Mouse (Mus musculus): ENCODE results near the gene Eras. TPM values are rescaled to one million over a fixed set of nuclear protein-coding genes. Genes with fewer than 3 reads are reported as not detected.

Gene Eras
- not detected in 2 replicates for polyA plus RNA-seq (2012; rRNA removed; ENCODE audit: low replicate concordance)

DNA sequence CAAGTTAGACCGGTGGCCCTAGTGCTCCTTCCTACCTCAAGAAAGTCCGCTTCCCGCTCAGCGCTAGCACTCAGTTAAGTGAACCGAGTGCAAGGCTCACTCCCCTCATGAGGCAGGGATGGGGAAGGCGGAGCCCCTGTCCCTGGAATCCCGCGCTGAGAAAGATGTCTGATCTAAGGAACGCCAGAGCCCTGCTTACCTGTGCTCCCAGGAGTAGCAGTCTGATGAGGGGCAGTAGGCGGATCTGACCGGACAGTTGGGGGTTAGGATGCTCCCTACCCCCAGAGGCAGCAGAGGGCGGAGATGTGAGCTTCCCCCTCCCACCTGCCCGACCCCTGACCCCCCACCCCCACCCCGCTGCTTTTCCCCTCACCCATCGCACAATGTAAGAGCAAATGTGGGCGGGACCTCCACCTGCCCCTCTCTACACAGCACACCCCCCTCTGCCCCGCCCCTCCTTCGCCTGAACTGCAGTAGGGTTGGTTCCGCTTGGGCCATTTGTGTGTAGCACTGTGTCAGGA, at the start of gene Eras:
Gene Eras (minus strand): TSS at position 338 of the 521 bp plus-strand sequence.

DNA sequence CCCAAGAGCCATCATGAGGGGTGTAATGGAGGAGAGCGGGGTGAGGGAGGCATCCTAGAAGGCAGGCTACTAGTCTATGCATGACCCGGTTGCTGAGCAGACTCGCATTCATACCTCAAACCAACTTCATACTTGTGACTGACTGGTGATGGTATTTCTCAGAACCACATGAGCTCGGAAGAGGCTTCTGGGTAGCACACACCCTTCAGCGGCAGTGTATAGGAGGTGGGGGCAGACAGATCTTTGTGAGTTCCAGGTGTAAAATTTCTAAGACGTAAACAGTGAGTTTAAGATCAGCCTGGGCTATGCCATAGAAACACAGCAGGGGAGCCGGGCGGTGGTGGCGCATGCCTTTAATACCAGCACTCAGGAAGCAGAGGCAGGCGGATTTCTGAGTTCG, 49.5 kb upstream of the Eras start, which contains the start of gene Gata1:
Gene Gata1 (minus strand): TSS at position 180 of the 400 bp plus-strand sequence.

DNA sequence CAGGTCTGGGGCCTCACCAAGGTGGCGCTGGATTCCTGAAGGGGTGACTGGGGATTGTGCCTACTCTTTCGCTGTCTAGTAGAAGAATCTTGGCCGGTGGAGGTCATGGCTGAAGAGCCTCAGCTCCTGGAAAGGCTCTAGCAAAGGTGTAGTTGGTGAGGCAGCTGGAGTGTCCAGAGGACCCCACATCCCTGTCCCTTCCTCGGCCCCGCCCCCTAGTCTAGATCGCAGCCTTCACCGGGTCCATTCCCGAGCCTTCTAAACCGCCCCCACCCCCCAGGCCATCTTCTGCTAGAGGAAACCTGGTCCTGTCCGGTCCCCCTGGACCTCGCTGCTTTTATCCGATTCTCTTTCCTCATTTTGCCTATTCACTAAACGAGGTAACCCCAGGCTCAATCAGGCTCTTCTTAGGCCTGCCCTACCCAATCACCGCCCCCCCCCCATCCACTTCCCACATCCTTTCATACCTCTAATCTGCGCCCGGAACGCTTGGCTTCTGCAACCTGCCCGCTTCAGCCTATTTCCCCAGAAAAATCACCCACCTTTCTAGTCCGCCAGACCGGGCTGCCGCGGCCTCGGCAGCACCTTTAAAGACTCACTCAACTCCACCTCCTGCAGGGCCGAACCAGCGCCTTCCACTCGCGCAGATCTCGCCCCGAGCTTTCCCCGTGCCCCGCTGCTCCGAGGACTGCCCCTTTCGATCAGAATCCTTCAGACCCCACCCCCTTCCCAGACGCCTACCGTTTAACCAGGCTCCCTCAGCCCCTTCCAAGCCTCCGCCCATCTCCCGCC, 18.9 kb upstream of the Eras start, which contains the start of gene Hdac6:
Gene Hdac6 (minus strand): TSS at position 782 of the 792 bp plus-strand sequence.

DNA sequence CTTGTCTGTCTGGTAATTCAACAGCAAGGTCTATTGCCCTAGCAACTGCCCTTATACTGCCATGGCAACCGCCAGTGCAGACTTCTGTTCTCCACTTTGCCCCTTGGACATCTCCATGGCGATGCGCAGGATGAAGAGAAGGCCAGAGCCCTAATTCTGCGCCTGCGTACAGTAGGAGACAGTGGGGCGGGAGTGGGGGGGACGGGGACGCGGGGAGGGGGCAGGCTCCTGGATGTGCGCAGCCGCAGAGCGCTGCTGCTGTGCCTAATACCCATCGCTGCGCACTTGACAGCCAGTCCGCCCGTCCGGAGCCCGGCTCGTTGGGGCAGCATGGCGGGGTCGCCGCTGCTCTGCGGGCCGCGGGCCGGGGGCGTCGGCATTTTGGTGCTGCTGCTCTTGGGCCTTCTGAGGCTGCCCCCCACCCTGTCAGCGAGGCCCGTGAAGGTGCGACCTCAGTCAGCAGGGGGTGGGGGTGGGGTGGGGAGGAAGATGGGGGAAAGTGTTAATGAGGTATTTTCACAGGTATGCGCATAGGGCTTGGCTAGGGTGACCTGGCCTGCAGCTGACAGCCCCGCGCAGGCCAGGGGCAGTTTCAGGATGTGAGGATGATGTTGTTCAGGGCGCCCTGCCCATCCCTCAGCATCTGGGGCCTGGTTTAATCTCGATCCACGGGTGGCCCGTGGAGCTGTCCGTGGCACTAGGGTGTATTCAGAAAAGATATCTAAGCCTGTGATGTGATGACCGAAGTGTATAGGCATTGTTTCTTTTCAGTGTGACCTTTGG, 8.6 kb downstream of the Eras start, which contains the start of gene Pcsk1n:
Gene Pcsk1n (plus strand): TSS at position 222 of the 783 bp plus-strand sequence.

DNA sequence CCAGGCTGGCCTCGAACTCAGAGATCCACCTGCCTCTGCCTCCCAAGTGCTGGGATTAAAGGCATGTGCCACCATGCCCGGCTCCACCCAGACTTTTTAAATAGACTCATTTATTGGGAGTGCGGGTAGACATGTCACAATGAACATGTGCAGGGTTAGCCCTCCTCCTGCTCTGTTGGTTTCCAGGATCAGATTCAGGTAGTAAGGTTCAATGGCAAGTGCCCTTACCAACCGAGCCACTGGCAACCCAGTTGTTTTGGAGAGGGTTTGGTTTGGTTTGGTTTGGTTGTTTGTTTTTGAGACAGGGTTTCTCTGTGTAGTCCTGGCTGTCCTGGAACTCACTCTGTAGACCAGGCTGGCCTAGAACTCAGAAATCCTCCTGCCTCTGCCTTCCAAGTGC, 19.2 kb downstream of the Eras start, which contains the start of gene Gm10490:
Gene Gm10490 (plus strand): TSS at position 301 of the 400 bp plus-strand sequence.

DNA sequence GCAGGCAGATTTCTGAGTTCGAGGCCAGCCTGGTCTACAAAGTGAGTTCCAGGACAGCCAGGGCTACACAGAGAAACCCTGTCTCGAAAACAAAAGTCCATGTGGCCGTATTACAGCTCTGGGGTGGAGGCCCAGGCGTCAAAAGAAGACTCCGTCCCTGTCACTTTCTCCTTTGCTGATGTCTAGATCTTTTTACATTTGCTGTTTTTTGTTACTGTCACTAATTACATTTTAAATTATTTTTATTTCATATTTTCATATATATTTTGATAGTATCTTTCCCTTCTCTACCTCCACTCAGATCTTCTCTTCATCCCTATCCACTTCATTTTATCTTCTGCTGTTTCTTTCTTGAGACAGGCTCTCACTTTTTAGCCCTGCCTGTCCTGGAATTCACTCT, 20.7 kb downstream of the Eras start, which contains the start of gene Gm10491:
Gene Gm10491 (minus strand): TSS at position 101 of the 400 bp plus-strand sequence.

DNA sequence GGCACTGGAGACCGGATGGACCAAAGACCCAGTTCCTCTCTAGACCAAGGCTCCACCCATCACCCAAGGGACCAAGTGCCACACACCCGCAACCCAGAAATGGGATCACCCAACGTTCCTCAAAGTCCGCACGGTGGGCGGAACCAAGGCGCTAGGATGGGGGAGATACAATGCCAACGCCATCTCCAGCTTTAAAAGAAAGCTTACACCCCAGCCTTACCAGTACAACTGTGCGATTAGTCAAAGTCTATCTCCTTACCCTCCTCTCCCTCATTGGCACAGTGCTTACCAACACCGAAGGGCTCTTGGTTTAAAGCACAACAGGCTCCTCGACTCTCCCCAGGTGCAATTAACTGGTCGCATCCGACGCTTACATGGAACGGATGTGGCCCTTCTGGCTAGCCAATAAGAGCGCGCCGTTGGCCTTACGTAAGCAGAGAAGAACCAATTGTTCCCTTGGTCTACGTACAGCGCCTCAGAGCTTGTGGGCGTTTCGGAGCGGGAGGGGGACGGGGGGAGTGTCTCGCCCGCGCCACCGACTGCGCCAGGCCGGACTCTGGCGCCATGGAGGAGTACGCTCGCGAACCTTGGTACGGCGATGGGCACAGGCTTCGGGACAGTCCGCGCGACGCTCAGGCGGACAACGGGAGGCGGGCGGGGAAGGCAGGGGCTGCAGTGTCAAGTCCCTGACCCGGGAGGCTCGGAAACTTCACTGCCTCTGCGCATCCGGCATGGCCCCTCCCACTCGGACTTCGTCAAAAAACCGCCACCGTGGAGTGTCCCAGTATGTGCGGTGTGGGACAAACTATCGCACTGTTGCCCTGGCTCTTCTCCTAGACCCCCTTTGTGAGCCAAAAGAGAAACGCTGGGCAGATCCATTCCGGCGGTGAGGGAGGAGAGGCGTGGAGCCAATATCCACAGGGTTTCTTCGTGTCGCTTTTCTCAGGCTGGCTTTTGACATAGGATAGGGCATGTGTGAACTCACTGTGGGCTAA, 29.2 kb downstream of the Eras start, which contains the start of the genes Pqbp1 and Timm17b:
Gene Pqbp1 (minus strand): TSS at position 390 of the 995 bp plus-strand sequence.
Gene Timm17b (plus strand): TSS at position 478 of the 995 bp plus-strand sequence.

DNA sequence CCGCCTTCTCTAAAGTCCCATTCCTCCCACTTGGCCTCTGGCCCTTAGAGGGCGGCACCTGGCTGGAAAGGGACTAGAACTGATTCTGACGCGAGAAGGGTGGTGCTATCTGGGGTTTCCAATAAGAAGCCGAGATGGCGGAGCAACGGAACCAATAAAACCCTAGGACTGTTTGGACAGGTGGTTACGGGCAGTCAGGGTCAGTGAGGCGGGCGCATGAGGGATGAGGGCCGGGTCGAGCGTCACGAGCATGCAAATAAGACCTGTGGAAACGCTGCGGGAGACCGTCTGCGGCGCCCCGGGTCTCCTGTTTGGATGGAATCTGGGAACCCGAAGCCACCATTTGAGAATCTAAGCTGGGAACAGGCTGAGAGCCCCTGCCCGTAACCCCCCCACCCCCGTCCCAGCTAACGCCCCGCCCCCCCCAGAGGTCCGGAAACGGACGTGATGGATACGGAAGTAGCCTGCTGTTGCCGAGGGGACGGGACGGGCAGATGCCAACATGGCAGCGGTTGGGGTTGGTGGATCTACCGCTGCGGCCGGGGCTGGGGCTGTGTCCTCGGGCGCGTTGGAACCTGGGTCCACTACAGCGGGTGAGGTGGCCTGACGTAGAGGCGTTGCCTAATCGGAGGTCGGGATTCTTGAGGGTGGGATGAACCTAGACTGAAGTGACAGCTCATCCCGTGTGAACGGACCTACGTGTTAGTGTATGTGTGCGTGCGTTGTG, 44.4 kb downstream of the Eras start, which contains the start of gene Slc35a2:
Gene Slc35a2 (plus strand): TSS at position 188 of the 727 bp plus-strand sequence.

DNA sequence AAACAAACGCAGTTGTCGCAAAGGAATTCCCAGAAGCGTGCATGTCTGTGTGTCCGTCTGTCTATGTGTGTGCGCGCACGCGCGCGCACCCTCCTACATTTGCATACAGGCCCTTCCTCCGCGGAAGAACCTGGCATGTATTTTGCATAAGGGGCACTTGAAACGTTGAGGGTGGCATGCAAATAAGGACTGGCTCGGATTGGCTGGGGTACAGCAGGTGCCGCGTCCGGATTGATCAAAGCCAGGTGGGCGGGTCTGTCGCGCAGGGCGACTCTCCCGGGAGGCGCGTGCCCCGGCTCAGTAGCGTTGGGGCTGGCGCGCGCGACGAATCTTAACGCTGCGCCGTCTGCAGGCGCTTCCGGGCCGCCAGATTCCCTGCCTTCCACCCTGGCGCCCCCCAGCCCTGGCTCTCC, 50.4 kb downstream of the Eras start, which contains the start of gene Pim2:
Gene Pim2 (plus strand): TSS at position 256 of the 413 bp plus-strand sequence.

Other genes with a start within 250 kb of the Eras start
- 4.8 and 17.7 TPM in 2 replicates for gene Magix, start 247.4 kb downstream of the Eras start, polyA plus RNA-seq (2012; rRNA removed; ENCODE audit: low replicate concordance)
- gene Gpkow, start 231.5 kb downstream of the Eras start, polyA plus RNA-seq (2012; rRNA removed; ENCODE audit: low replicate concordance): 5.4 and 7.0 TPM in 2 replicates
- 52.6 and 81.0 TPM in 2 replicates for gene Wdr45, start 214.3 kb downstream of the Eras start, polyA plus RNA-seq (2012; rRNA removed; ENCODE audit: low replicate concordance)
- gene Gm45208, start 206.4 kb downstream of the Eras start, polyA plus RNA-seq (2012; rRNA removed; ENCODE audit: low replicate concordance): 0.95 and 4.4 TPM in 2 replicates
- gene Praf2, start 200.2 kb downstream of the Eras start, polyA plus RNA-seq (2012; rRNA removed; ENCODE audit: low replicate concordance): 50.1 and 63.0 TPM in 2 replicates
- gene Ccdc120, start 177.7 kb downstream of the Eras start, polyA plus RNA-seq (2012; rRNA removed; ENCODE audit: low replicate concordance): 13.2 and 28.8 TPM in 2 replicates
- 31.3 and 39.5 TPM in 2 replicates for gene Tfe3, start 166.0 kb downstream of the Eras start, polyA plus RNA-seq (2012; rRNA removed; ENCODE audit: low replicate concordance)
- gene Gripap1, start 138.8 kb downstream of the Eras start, polyA plus RNA-seq (2012; rRNA removed; ENCODE audit: low replicate concordance): 29.7 and 46.8 TPM in 2 replicates
- gene Kcnd1, start 106.3 kb downstream of the Eras start, polyA plus RNA-seq (2012; rRNA removed; ENCODE audit: low replicate concordance): 3.0 and 3.3 TPM in 2 replicates
- 25.7 and 37.9 TPM in 2 replicates for gene Otud5, start 87.2 kb downstream of the Eras start, polyA plus RNA-seq (2012; rRNA removed; ENCODE audit: low replicate concordance)
- 19.4 and 44.8 TPM in 2 replicates for gene Pim2, start 50.3 kb downstream of the Eras start, polyA plus RNA-seq (2012; rRNA removed; ENCODE audit: low replicate concordance)
- 70.2 and 98.2 TPM in 2 replicates for gene Slc35a2, start 44.6 kb downstream of the Eras start, polyA plus RNA-seq (2012; rRNA removed; ENCODE audit: low replicate concordance)
- 60.2 and 64.8 TPM in 2 replicates for gene Pqbp1, start 29.3 kb downstream of the Eras start, polyA plus RNA-seq (2012; rRNA removed; ENCODE audit: low replicate concordance)
- 45.2 and 48.8 TPM in 2 replicates for gene Timm17b, start 29.2 kb downstream of the Eras start, polyA plus RNA-seq (2012; rRNA removed; ENCODE audit: low replicate concordance)
- gene Gm10491, start 20.8 kb downstream of the Eras start, polyA plus RNA-seq (2012; rRNA removed; ENCODE audit: low replicate concordance): not detected in 2 replicates
- gene Gm10490, start 19.1 kb downstream of the Eras start, polyA plus RNA-seq (2012; rRNA removed; ENCODE audit: low replicate concordance): not detected in 2 replicates
- gene Pcsk1n, start 8.8 kb downstream of the Eras start, polyA plus RNA-seq (2012; rRNA removed; ENCODE audit: low replicate concordance): 0.12 TPM in 1 of 2 replicates, not detected in the other
- gene Hdac6, start 19.3 kb upstream of the Eras start, polyA plus RNA-seq (2012; rRNA removed; ENCODE audit: low replicate concordance): 28.6 and 37.1 TPM in 2 replicates
- gene Gata1, start 49.5 kb upstream of the Eras start, polyA plus RNA-seq (2012; rRNA removed; ENCODE audit: low replicate concordance): 1.9 TPM in 2 replicates
- gene Glod5, start 89.9 kb upstream of the Eras start, polyA plus RNA-seq (2012; rRNA removed; ENCODE audit: low replicate concordance): not detected in 2 replicates
- gene Suv39h1, start 146.2 kb upstream of the Eras start, polyA plus RNA-seq (2012; rRNA removed; ENCODE audit: low replicate concordance): 10.0 and 14.5 TPM in 2 replicates
- 17.7 and 40.1 TPM in 2 replicates for gene Was, start 161.9 kb upstream of the Eras start, polyA plus RNA-seq (2012; rRNA removed; ENCODE audit: low replicate concordance)
- 84.1 and 145 TPM in 2 replicates for gene Wdr13, start 204.3 kb upstream of the Eras start, polyA plus RNA-seq (2012; rRNA removed; ENCODE audit: low replicate concordance)
- 59.0 and 77.2 TPM in 2 replicates for gene Rbm3, start 217.3 kb upstream of the Eras start, polyA plus RNA-seq (2012; rRNA removed; ENCODE audit: low replicate concordance)
- gene Tbc1d25, start 247.6 kb upstream of the Eras start, polyA plus RNA-seq (2012; rRNA removed; ENCODE audit: low replicate concordance): 17.8 and 27.4 TPM in 2 replicates

Data from mammary gland, adult 2 months (tissue).